Mouse (Mus musculus) heart, postnatal 0 days (tissue): ENCODE data around the gene Akap2. TPM values are rescaled to one million over a fixed set of nuclear protein-coding genes. Genes with fewer than 3 reads are reported as not detected.

Experiments used
- ATAC-seq: fragments of 200-750 bp; cut with Nextera tagmentation; 2 replicates; pipeline ENCODE4 v1.8.0; 2017; ENCODE audit warnings: low read depth, moderate number of reproducible peaks, moderate library complexity; ENCODE audit not compliant: insufficient read depth
- DNase-seq: peaks from one replicate; pipeline ENCODE4 v3.0.0-alpha.2; 2016; ENCODE audit warnings: low spot score
- H3K27ac ChIP-seq: fragments of 300-500 bp; sonication (generic); 2 replicates; pipeline ENCODE4 v1.5.1; 2014; ENCODE audit warnings: low read depth, mild to moderate bottlenecking
- H3K27me3 ChIP-seq: fragments of 300-500 bp; sonication (generic); 2 replicates; pipeline ENCODE4 v1.6.1; 2014; ENCODE audit warnings: low read length, mixed read lengths; ENCODE audit not compliant: control insufficient read depth, insufficient read depth
- H3K36me3 ChIP-seq: fragments of 300-500 bp; sonication (generic); replicated peaks from 2 replicates; pipeline ENCODE4 v1.6.1; 2014; ENCODE audit warnings: low read length, mixed read lengths; ENCODE audit not compliant: control insufficient read depth, insufficient read depth
- H3K4me1 ChIP-seq: fragments of 300-500 bp; sonication (generic); 2 replicates; pipeline ENCODE4 v1.6.1; 2014; ENCODE audit warnings: antibody characterized with exemption; ENCODE audit not compliant: control insufficient read depth, insufficient read depth
- H3K4me2 ChIP-seq: fragments of 300-500 bp; sonication (generic); 2 replicates; pipeline ENCODE4 v1.6.1; 2014; ENCODE audit warnings: low read depth, mild to moderate bottlenecking, low read length, moderate library complexity
- H3K4me3 ChIP-seq: fragments of 300-500 bp; sonication (generic); 2 replicates; pipeline ENCODE4 v1.5.1; 2014; ENCODE audit warnings: low read depth, low read length
- H3K9ac ChIP-seq: fragments of 300-500 bp; sonication (generic); replicated peaks from 2 replicates; pipeline ENCODE4 v1.6.1; 2014; ENCODE audit warnings: low read depth, low read length, mixed read lengths
- H3K9me3 ChIP-seq: fragments of 300-500 bp; sonication (generic); replicated peaks from 2 replicates; pipeline ENCODE4 v1.6.1; 2016; ENCODE audit warnings: low read length; ENCODE audit not compliant: control insufficient read depth
- CTCF ChIP-seq: IDR thresholded peaks from 2 replicates; pipeline ENCODE4 v1.5.1; 2016; ENCODE audit warnings: antibody characterized with exemption, control low read depth, low read depth
- EP300 ChIP-seq: IDR thresholded peaks from 2 replicates; pipeline ENCODE4 v1.6.1; 2016; ENCODE audit warnings: antibody characterized with exemption, low read depth
- WGBS: fragments of 180-500 bp; shearing (Covaris S2); extraction: QIAGEN DNeasy Blood & Tissue Kit; methylation state at CpG from one replicate; pipeline ENCODE4 v1.1.7; 2014; 5-methylcytosine and 5-hydroxymethylcytosine counted together
- polyA plus RNA-seq: library from polyadenylated mRNA; unstranded; fragments of >200 nt; fragmentation: Nextera tagmentation; extraction: Ambion mirVana; gene quantifications from 2 replicates; pipeline ENCODE4 v1.2.1, GENCODE M21; 2015
- total RNA-seq: library from RNA; depleted of rRNA; stranded (reverse); fragments of >200 nt; gene quantifications from 2 replicates; pipeline ENCODE4 v1.2.3, GENCODE M21; 2014; ENCODE audit warnings: low replicate concordance

The Akap2 gene
- total and polyA plus RNA-seq, 2 experiments from 2014 or later = 37.7 to 64.1 TPM

DNA sequence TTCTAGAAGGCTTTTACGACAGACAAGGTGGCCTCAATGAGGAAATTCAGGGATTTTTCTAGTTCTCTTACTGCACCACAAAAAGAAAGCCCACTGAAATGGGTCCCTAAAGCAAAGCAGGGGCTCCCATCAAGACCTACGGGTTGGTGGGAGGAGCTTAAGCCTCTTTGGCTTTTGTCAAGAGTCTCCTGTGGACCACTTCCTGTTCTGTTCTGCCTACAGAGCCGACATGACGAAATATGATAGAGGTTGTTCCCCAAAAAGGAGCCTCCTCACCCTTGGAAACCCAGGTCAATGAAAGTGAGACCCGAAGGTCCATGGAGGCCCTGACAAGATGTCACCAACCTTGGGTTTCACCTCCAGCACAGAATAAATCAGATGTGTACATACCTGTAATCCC lies 185.2 kb downstream of the Akap2 start:
- Histone ChIP-seq H3K27ac (no peak overlapping the region), H3K4me2 (no peak overlapping the region), H3K9me3 (no peaks in the 10 kb centered on the region), H3K27me3 (no peaks in the 10 kb centered on the region), H3K4me1 (no peaks in the 10 kb centered on the region), H3K4me3 (no peak overlapping the region), H3K9ac (no peak overlapping the region), H3K36me3 (peaks cover 2% of the 10 kb centered on the region)
- TF ChIP-seq CTCF (no peak), EP300 (no peak)
- WGBS = 77% methylated on average over 5 of the region's 5 CpGs
- no peak for DNase-seq
- ATAC-seq = no peak

DNA sequence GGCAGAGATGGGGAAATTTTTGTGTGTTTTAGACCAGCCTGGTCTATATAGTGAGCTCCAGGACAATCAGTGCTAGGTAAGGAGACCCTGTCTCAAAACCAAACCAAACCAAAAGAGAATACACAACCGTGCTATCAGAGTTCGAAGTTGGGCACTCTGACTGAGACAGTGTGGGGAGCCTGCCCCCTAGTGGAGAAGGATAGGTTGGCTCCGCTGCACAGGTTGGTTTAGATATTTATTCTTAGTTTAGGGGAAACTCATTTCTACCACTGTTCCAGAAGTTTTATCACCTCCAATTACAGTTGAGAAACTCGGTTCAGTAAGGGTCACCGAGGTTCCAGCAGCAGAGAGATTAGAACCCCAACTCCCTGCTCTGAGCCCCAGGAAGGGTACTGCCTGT lies 186.8 kb downstream of the Akap2 start:
- Histone ChIP-seq H3K27ac (no peak overlapping the region), H3K4me2 (no peak overlapping the region), H3K4me3 (no peak overlapping the region), H3K9ac (no peak overlapping the region), H3K4me1 (no peaks in the 10 kb centered on the region), H3K36me3 (no peaks in the 10 kb centered on the region), H3K9me3 (no peaks in the 10 kb centered on the region), H3K27me3 (no peaks in the 10 kb centered on the region)
- TF ChIP-seq EP300 (no peak), CTCF (peak; percentile 92)
- ATAC-seq = peak; percentile 62; the same call in 1 of the 2 replicates
- peak; percentile 45 for DNase-seq
- 5% methylated on average over 5 of the region's 5 CpGs for WGBS

GRCm38 (mm10) chr4:57904638-57905037 lies 187.2 kb downstream of the Akap2 start:
- Histone ChIP-seq H3K4me1 (no peaks in the 10 kb centered on the region), H3K4me2 (no peak overlapping the region), H3K27ac (no peak overlapping the region), H3K9me3 (no peaks in the 10 kb centered on the region), H3K4me3 (no peak overlapping the region), H3K27me3 (no peaks in the 10 kb centered on the region), H3K36me3 (no peaks in the 10 kb centered on the region), H3K9ac (no peak overlapping the region)
- no peak for TF ChIP-seq CTCF
- no peak for TF ChIP-seq EP300
- WGBS = 28% methylated on average over 9 of the region's 9 CpGs
- ATAC-seq (no peak), DNase-seq (no peak)

DNA sequence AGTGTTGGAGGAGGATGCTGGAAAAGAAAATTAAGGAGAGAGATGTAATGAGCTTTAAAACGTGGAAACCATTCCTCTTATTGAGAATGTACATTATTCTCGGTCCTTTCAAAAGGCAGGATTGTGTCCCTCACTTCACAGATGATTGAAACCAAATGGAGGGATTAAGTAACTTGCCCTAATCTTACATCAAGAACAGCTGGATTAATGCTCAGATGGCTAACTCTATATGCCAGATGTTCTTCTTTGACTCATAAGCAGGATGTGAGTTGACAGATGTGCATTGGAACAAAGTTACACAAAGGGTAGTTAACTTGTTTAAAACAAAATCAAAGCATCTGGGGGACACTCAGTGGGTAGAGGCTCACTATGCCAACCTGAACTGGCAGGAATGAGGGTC lies 189.3 kb downstream of the Akap2 start:
- Histone ChIP-seq H3K9ac (no peak overlapping the region), H3K27ac (no peak overlapping the region), H3K36me3 (no peaks in the 10 kb centered on the region), H3K9me3 (no peaks in the 10 kb centered on the region), H3K4me2 (no peak overlapping the region), H3K27me3 (no peaks in the 10 kb centered on the region), H3K4me1 (no peaks in the 10 kb centered on the region), H3K4me3 (no peak overlapping the region)
- DNase-seq (no peak), ATAC-seq (no peak)
- 54% methylated on average over 2 of the region's 2 CpGs for WGBS
- TF ChIP-seq EP300 (no peak), CTCF (no peak)

DNA sequence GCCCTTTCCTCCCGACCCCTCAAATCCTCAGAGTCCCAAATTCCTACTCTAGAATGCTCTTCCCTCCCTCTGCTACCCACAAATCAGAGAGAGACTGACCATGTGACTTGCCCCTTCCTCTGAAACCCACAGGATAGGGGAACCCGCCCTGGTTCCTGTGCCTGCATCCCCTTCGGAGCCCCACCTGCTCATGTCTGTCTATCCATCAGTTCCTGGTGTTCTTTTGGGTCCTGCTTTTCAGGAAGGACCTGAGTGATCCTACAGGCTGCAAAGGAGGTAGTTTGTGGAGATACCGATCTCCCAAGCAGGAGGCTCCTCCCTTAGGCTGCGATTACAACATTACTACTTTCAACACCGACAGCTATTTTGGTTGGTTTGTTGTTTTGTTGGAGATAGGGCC lies 191.4 kb downstream of the Akap2 start:
- Histone ChIP-seq H3K27me3 (no peaks in the 10 kb centered on the region), H3K9ac (no peak overlapping the region), H3K4me1 (no peaks in the 10 kb centered on the region), H3K4me2 (no peak overlapping the region), H3K27ac (no peak overlapping the region), H3K4me3 (no peak overlapping the region), H3K9me3 (no peaks in the 10 kb centered on the region), H3K36me3 (no peaks in the 10 kb centered on the region)
- ATAC-seq = no peak
- DNase-seq = no peak
- no peak for TF ChIP-seq CTCF
- no peak for TF ChIP-seq EP300
- 42% methylated on average over 6 of the region's 6 CpGs for WGBS

DNA sequence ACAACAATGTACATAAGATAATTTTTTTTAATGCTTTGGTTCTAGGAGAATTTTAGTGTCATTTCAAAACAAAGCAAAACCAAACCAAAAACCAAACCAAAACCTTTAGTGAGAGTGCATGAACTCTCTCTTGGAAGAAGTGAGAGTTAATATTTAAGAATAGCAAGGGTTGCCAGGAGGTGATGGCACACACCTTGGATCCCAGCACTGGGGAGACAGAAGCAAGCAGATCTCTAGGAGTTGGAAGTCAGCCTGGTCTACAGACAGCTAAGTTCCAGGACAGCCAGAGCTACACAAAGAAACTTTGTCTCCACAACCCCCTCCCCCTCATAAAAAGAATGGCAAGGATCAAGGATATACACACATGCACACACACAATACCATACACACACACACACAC lies 195.6 kb downstream of the Akap2 start:
- no peak for TF ChIP-seq EP300
- TF ChIP-seq CTCF = no peak
- H3K27me3 ChIP-seq = no peaks in the 10 kb centered on the region
- peaks cover 14% of the 10 kb centered on the region for H3K4me1 ChIP-seq
- H3K27ac ChIP-seq = no peak overlapping the region
- H3K36me3 ChIP-seq = no peaks in the 10 kb centered on the region
- no peak overlapping the region for H3K4me2 ChIP-seq
- DNase-seq = no peak
- H3K9ac ChIP-seq = no peak overlapping the region
- no peaks in the 10 kb centered on the region for H3K9me3 ChIP-seq
- ATAC-seq = no peak
- H3K4me3 ChIP-seq = no peak overlapping the region
